Mouse (Mus musculus) intestine, embryonic 15.5 days (tissue): Measurements from ENCODE around the gene Nox3. TPM values are rescaled to one million over a fixed set of nuclear protein-coding genes. Genes with fewer than 3 reads are reported as not detected.
A peak's percentile ranks its signal among the peaks of the same experiment; 100 is the strongest.

ENCODE experiments used
- ATAC-seq: fragments of 200-750 bp; cut with Nextera tagmentation; 2 replicates; pipeline ENCODE4 v1.8.0; 2017; ENCODE audit warnings: moderate TSS enrichment, moderate library complexity
- H3K27ac ChIP-seq: fragments of 300-500 bp; sonication (generic); 2 replicates; pipeline ENCODE4 v1.5.1; 2015; ENCODE audit warnings: mild to moderate bottlenecking, inconsistent platforms
- H3K27me3 ChIP-seq: fragments of 300-500 bp; sonication (generic); replicated peaks from 2 replicates; pipeline ENCODE4 v1.6.1; 2015; ENCODE audit warnings: inconsistent platforms
- H3K36me3 ChIP-seq: fragments of 300-500 bp; sonication (generic); 2 replicates; pipeline ENCODE4 v1.6.1; 2015; ENCODE audit warnings: inconsistent platforms
- H3K4me1 ChIP-seq: fragments of 300-500 bp; sonication (generic); replicated peaks from 2 replicates; pipeline ENCODE4 v1.6.1; 2015; ENCODE audit warnings: inconsistent platforms
- H3K4me2 ChIP-seq: fragments of 300-500 bp; sonication (generic); replicated peaks from 2 replicates; pipeline ENCODE4 v1.6.1; 2015; ENCODE audit warnings: mild to moderate bottlenecking, inconsistent platforms
- H3K4me3 ChIP-seq: fragments of 300-500 bp; sonication (generic); replicated peaks from 2 replicates; pipeline ENCODE4 v1.5.1; 2015; ENCODE audit warnings: inconsistent platforms
- H3K9ac ChIP-seq: fragments of 300-500 bp; sonication (generic); 2 replicates; pipeline ENCODE4 v1.6.1; 2015; ENCODE audit warnings: inconsistent platforms
- H3K9me3 ChIP-seq: fragments of 300-500 bp; sonication (generic); 2 replicates; pipeline ENCODE4 v1.6.1; 2016; ENCODE audit warnings: inconsistent platforms
- WGBS: fragments of 180-500 bp; shearing (Covaris S2); methylation state at CpG from one replicate; pipeline ENCODE4 v1.1.7; 2015; 5-methylcytosine and 5-hydroxymethylcytosine counted together
- polyA plus RNA-seq: library from polyadenylated mRNA; unstranded; fragments of >200 nt; fragmentation: Nextera tagmentation; extraction: Ambion mirVana; gene quantifications from 2 replicates; pipeline ENCODE4 v1.2.1, GENCODE M21; 2015

Nox3 gene
- polyA plus RNA-seq, 1 experiment from 2014 or later = not detected

- no peaks in the 10 kb centered on the region for H3K9me3 ChIP-seq
- no peak for ATAC-seq
- no peaks in the 10 kb centered on the region for H3K27me3 ChIP-seq
- no peaks in the 10 kb centered on the region for H3K4me1 ChIP-seq
- H3K27ac ChIP-seq = no peak overlapping the region
- no peak overlapping the region for H3K4me3 ChIP-seq
- WGBS = 65% methylated on average over 3 of the region's 3 CpGs
- H3K36me3 ChIP-seq = no peaks in the 10 kb centered on the region
- H3K9ac ChIP-seq = no peak overlapping the region
- H3K4me2 ChIP-seq = no peak overlapping the region
Measured at GRCm38 (mm10) chr17:3650377-3650776, 45.7 kb downstream of the Nox3 start.

- H3K9me3 ChIP-seq = no peaks in the 10 kb centered on the region
Measured at GRCm38 (mm10) chr17:3643582-3643981, 52.5 kb downstream of the Nox3 start.

GRCm38 (mm10) chr17:3641456-3641855 lies 54.6 kb downstream of the Nox3 start:
- ATAC-seq = no peak
- Histone ChIP-seq H3K9ac (no peak overlapping the region), H3K9me3 (no peaks in the 10 kb centered on the region), H3K36me3 (no peaks in the 10 kb centered on the region), H3K4me1 (0 out of 2 replicates have a peak, but pooled peaks cover 2% of the 10 kb centered on the region), H3K4me3 (no peak overlapping the region), H3K27ac (no peak overlapping the region), H3K27me3 (no peaks in the 10 kb centered on the region), H3K4me2 (no peak overlapping the region)
- 59% methylated on average over 5 of the region's 5 CpGs for WGBS

More at GRCm38 (mm10) chr17:3643582-3643981, 52.5 kb downstream of the Nox3 start:
- Histone ChIP-seq H3K4me2 (no peak overlapping the region), H3K27ac (no peak overlapping the region), H3K9ac (no peak overlapping the region), H3K4me1 (0 out of 2 replicates have a peak, but pooled peaks cover 2% of the 10 kb centered on the region), H3K36me3 (no peaks in the 10 kb centered on the region), H3K27me3 (no peaks in the 10 kb centered on the region), H3K4me3 (no peak overlapping the region)
- no peak for ATAC-seq
- 85% methylated on average over 2 of the region's 2 CpGs for WGBS

GRCm38 (mm10) chr17:3638757-3639156 lies 57.3 kb downstream of the Nox3 start:
- H3K4me3 ChIP-seq = no peak overlapping the region
- H3K27ac ChIP-seq = no peak overlapping the region
- no peaks in the 10 kb centered on the region for H3K36me3 ChIP-seq
- no peak overlapping the region for H3K4me2 ChIP-seq
- H3K4me1 ChIP-seq = 0 out of 2 replicates have a peak, but pooled peaks cover 2% of the 10 kb centered on the region
- 46% methylated on average over 3 of the region's 3 CpGs for WGBS
- no peaks in the 10 kb centered on the region for H3K27me3 ChIP-seq
- no peaks in the 10 kb centered on the region for H3K9me3 ChIP-seq
- no peak for ATAC-seq
- H3K9ac ChIP-seq = no peak overlapping the region

DNA sequence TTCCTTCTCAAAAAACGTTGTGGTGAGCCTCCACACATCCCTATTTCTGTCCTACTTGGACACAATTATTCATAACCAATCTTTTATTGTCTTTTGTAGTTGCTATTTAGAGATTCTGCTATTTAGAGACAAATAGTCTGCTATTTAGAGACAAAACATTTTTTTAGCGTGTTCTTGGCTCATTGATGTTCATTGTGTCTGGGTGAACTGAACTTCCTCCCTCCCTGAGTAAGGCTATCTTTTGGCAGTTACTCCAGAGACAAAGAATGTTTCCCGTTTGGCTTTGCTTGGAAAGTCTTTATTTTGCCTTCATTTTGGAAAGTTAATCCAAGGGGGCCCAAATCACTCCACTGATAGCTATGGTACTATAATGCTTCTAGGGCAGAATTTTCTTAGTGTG lies 63.6 kb downstream of the Nox3 start:
- ATAC-seq = no peak
- Histone ChIP-seq H3K4me3 (no peak overlapping the region), H3K27me3 (no peaks in the 10 kb centered on the region), H3K4me1 (no peaks in the 10 kb centered on the region), H3K36me3 (no peaks in the 10 kb centered on the region), H3K9me3 (no peaks in the 10 kb centered on the region), H3K9ac (no peak overlapping the region), H3K4me2 (no peak overlapping the region), H3K27ac (no peak overlapping the region)
- 60% methylated on average over 3 of the region's 3 CpGs for WGBS

DNA sequence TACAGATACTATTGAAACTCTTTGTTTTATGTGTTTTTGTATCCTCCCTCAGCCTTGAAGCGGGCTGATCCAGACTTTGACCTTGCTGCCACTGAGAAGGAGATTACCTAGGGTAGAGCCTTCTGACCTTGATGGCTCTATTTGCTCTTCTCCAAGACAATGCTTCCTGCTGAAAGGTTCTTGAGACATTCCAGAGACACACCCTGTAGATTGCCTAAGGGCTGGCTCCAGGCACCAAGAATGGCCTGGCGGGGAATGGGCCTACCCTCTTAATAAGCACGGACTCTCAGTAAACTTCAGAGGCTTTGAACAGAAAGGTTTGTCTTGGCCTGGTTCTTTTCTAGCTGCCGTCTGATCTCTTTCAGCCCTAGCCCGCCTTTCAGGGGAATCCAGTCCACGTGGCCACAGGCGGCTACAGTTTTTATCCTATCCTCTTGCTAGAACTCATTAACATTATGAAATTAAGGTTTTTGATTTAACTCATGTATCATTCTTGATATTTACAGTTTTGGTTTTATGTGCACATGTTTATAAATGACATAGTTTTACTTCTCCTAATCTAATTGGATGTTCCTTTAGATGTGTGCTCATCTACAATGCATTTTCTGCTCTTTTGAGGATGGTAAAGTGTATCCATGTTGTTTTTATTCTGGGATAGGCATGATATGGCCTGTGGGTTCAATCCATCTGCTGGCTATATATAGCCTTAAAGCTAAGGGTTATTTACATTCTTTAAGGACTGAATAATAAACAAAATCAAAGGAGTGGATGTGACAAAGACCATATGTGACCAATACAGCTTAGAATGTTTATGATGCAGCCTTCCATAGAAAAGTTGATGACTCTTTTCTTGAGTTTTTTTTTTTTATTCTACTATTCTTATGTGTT lies 79.5 kb downstream of the Nox3 start:
- Histone ChIP-seq H3K27me3 (no peaks in the 10 kb centered on the region), H3K9ac (no peak overlapping the region), H3K4me3 (no peak overlapping the region), H3K9me3 (no peaks in the 10 kb centered on the region), H3K4me2 (no peak overlapping the region), H3K4me1 (no peaks in the 10 kb centered on the region), H3K36me3 (no peaks in the 10 kb centered on the region), H3K27ac (peak overlapping the region; percentile 51; the same call in 1 of the 2 replicates)
- peak; percentile 71 for ATAC-seq
- 35% methylated on average over 7 of the region's 7 CpGs for WGBS

- no peak for ATAC-seq
- Histone ChIP-seq H3K27me3 (no peaks in the 10 kb centered on the region), H3K36me3 (no peaks in the 10 kb centered on the region), H3K27ac (no peak overlapping the region), H3K4me3 (no peak overlapping the region), H3K4me1 (no peaks in the 10 kb centered on the region), H3K9me3 (no peaks in the 10 kb centered on the region), H3K4me2 (no peak overlapping the region), H3K9ac (no peak overlapping the region)
- whole genome bisulfite sequencing = 39% methylated on average over 1 of the region's 1 CpGs
Measured at GRCm38 (mm10) chr17:3615553-3615952, 80.5 kb downstream of the Nox3 start.

GRCm38 (mm10) chr17:3611781-3612075 lies 84.3 kb downstream of the Nox3 start:
- H3K27ac ChIP-seq = no peak overlapping the region
- no peak overlapping the region; the same call in 1 of the 2 replicates for H3K4me2 ChIP-seq
- H3K9ac ChIP-seq = no peak overlapping the region
- H3K27me3 ChIP-seq = no peaks in the 10 kb centered on the region
- no peaks in the 10 kb centered on the region for H3K9me3 ChIP-seq
- WGBS = 79% methylated on average over 5 of the region's 5 CpGs
- H3K4me3 ChIP-seq = no peak overlapping the region
- no peaks in the 10 kb centered on the region for H3K4me1 ChIP-seq
- no peaks in the 10 kb centered on the region for H3K36me3 ChIP-seq
- no peak for ATAC-seq

- no peaks in the 10 kb centered on the region for H3K27me3 ChIP-seq
- no peaks in the 10 kb centered on the region for H3K4me1 ChIP-seq
- 24% methylated on average over 21 of the region's 21 CpGs for WGBS
Measured at GRCm38 (mm10) chr17:3610928-3611780, 84.9 kb downstream of the Nox3 start.

DNA sequence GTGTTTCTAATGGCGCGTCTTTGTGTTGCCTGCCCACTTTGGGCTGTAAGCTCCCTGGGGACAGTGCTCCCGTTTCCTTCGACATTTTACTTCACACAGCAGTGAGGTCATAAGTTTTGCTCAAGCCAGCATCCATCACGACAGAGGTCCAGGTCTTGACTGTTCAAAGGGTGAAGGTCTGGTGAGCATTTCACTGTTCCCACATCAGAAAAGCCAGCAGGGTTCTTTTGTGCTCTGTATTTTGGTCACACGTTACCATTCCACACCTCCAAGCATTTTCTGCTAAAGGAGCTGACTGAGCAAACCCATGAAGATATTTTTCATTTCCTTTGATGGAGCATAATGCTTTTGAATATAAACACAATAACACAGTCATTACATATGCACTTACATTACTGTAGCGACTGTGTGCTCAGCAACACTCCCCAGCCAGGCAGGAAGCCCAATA lies 85.7 kb downstream of the Nox3 start:
- Histone ChIP-seq H3K9me3 (no peaks in the 10 kb centered on the region), H3K27ac (no peak overlapping the region), H3K27me3 (no peaks in the 10 kb centered on the region), H3K4me3 (no peak overlapping the region), H3K4me2 (no peak overlapping the region), H3K36me3 (no peaks in the 10 kb centered on the region), H3K9ac (no peak overlapping the region), H3K4me1 (no peaks in the 10 kb centered on the region)
- no peak for ATAC-seq
- 72% methylated on average over 7 of the region's 7 CpGs for WGBS

More at GRCm38 (mm10) chr17:3610928-3611780, 84.9 kb downstream of the Nox3 start:
- Histone ChIP-seq H3K27ac (no peak overlapping the region), H3K4me3 (no peak overlapping the region), H3K9me3 (no peaks in the 10 kb centered on the region), H3K36me3 (no peaks in the 10 kb centered on the region), H3K9ac (no peak overlapping the region), H3K4me2 (peak overlapping the region; percentile 39)
- ATAC-seq = no peak

GRCm38 (mm10) chr17:3602954-3603672 lies 92.9 kb downstream of the Nox3 start:
- Histone ChIP-seq H3K9me3 (no peaks in the 10 kb centered on the region), H3K27ac (no peak overlapping the region), H3K4me1 (no peaks in the 10 kb centered on the region), H3K36me3 (no peaks in the 10 kb centered on the region), H3K9ac (no peak overlapping the region), H3K27me3 (no peaks in the 10 kb centered on the region), H3K4me3 (no peak overlapping the region), H3K4me2 (no peak overlapping the region)
- WGBS = 69% methylated on average over 6 of the region's 6 CpGs
- ATAC-seq = no peak

GRCm38 (mm10) chr17:3598393-3598792 lies 97.7 kb downstream of the Nox3 start:
- Histone ChIP-seq H3K4me2 (no peak overlapping the region), H3K9me3 (no peaks in the 10 kb centered on the region), H3K9ac (no peak overlapping the region), H3K4me1 (no peaks in the 10 kb centered on the region), H3K36me3 (no peaks in the 10 kb centered on the region), H3K27ac (no peak overlapping the region), H3K4me3 (no peak overlapping the region), H3K27me3 (no peaks in the 10 kb centered on the region)
- WGBS = 70% methylated on average over 1 of the region's 1 CpGs
- no peak for ATAC-seq
